Mouse (Mus musculus) midbrain, embryonic 16.5 days (tissue): ENCODE measurements at regions not wholly inside any gene's neighbourhood (a gene's known extent, or its start where the extent isn't known, plus 50 kb on each side); places are given as distances from the start of the nearest gene placed in this dataset.

Experiments
- ATAC-seq: fragments of 200-750 bp; cut with Nextera tagmentation; 2 replicates; pipeline ENCODE4 v1.8.0; 2017; ENCODE audit warnings: moderate TSS enrichment
- H3K27ac ChIP-seq: fragments of 300-500 bp; sonication (generic); 2 replicates; pipeline ENCODE4 v1.5.1; 2014; ENCODE audit warnings: mild to moderate bottlenecking, low read length, mixed read lengths
- H3K27me3 ChIP-seq: fragments of 300-500 bp; sonication (generic); 2 replicates; pipeline ENCODE4 v1.6.1; 2014; ENCODE audit warnings: low read depth, low read length, mixed read lengths; ENCODE audit not compliant: control insufficient read depth, insufficient read depth
- H3K36me3 ChIP-seq: fragments of 300-500 bp; sonication (generic); 2 replicates; pipeline ENCODE4 v1.6.1; 2014; ENCODE audit warnings: mild to moderate bottlenecking, low read length, moderate library complexity, mixed read lengths; ENCODE audit not compliant: control insufficient read depth, insufficient read depth
- H3K4me1 ChIP-seq: fragments of 300-500 bp; sonication (generic); 2 replicates; pipeline ENCODE4 v1.6.1; 2014; ENCODE audit warnings: mild to moderate bottlenecking, low read length, mixed read lengths; ENCODE audit not compliant: control insufficient read depth, insufficient read depth
- H3K4me2 ChIP-seq: fragments of 300-500 bp; sonication (generic); 2 replicates; pipeline ENCODE4 v1.6.1; 2014; ENCODE audit warnings: mild to moderate bottlenecking, low read length, mixed read lengths
- H3K4me3 ChIP-seq: fragments of 300-500 bp; sonication (generic); 2 replicates; pipeline ENCODE4 v1.5.1; 2014; ENCODE audit warnings: low read depth, mild to moderate bottlenecking, low read length, moderate library complexity, mixed read lengths
- H3K9ac ChIP-seq: fragments of 300-500 bp; sonication (generic); 2 replicates; pipeline ENCODE4 v1.6.1; 2014; ENCODE audit warnings: low read depth, low read length, mixed read lengths
- H3K9me3 ChIP-seq: fragments of 300-500 bp; sonication (generic); replicated peaks from 2 replicates; pipeline ENCODE4 v1.6.1; 2014; ENCODE audit warnings: mild to moderate bottlenecking, low read length, mixed read lengths; ENCODE audit not compliant: control insufficient read depth, poor library complexity, severe bottlenecking
- WGBS: fragments of 180-500 bp; shearing (Covaris S2); extraction: QIAGEN DNeasy Blood & Tissue Kit; methylation state at CpG from one replicate; pipeline ENCODE4 v1.1.7; 2014; 5-methylcytosine and 5-hydroxymethylcytosine counted together

GRCm38 (mm10) chr10:98212876-98213587, 486.5 kb upstream of the C030005K15Rik start:
- Histone ChIP-seq H3K27ac (no peak overlapping the region), H3K9ac (no peak overlapping the region), H3K4me3 (no peak overlapping the region), H3K4me1 (no peaks in the 10 kb centered on the region), H3K9me3 (no peaks in the 10 kb centered on the region), H3K27me3 (no peaks in the 10 kb centered on the region), H3K4me2 (no peak overlapping the region), H3K36me3 (no peaks in the 10 kb centered on the region)
- 83% methylated on average over 7 of the region's 7 CpGs for WGBS
- ATAC-seq: no peak

GRCm38 (mm10) chr10:98231017-98231416, 504.5 kb upstream of the C030005K15Rik start:
- Histone ChIP-seq H3K27ac (no peak overlapping the region), H3K9me3 (no peaks in the 10 kb centered on the region), H3K4me1 (no peaks in the 10 kb centered on the region), H3K9ac (no peak overlapping the region), H3K36me3 (no peaks in the 10 kb centered on the region), H3K4me2 (no peak overlapping the region), H3K4me3 (no peak overlapping the region), H3K27me3 (no peaks in the 10 kb centered on the region)
- WGBS: 91% methylated on average over 5 of the region's 5 CpGs
- ATAC-seq: no peak

- no peak for ATAC-seq
- no peaks in the 10 kb centered on the region for H3K4me1 ChIP-seq
- no peaks in the 10 kb centered on the region for H3K9me3 ChIP-seq
- no peak overlapping the region for H3K27ac ChIP-seq
- no peak overlapping the region for H3K4me2 ChIP-seq
- no peak overlapping the region for H3K4me3 ChIP-seq
- 76% methylated on average over 4 of the region's 4 CpGs for WGBS
- no peaks in the 10 kb centered on the region for H3K36me3 ChIP-seq
- H3K9ac ChIP-seq: no peak overlapping the region
- no peaks in the 10 kb centered on the region for H3K27me3 ChIP-seq
Measured at GRCm38 (mm10) chr10:98231705-98232235, 505.2 kb upstream of the C030005K15Rik start.

- H3K36me3 ChIP-seq: no peaks in the 10 kb centered on the region
- H3K4me1 ChIP-seq: no peaks in the 10 kb centered on the region
- H3K9me3 ChIP-seq: no peaks in the 10 kb centered on the region
- 94% methylated on average over 1 of the region's 1 CpGs for WGBS
- H3K27me3 ChIP-seq: no peaks in the 10 kb centered on the region
- no peak overlapping the region for H3K4me2 ChIP-seq
- H3K27ac ChIP-seq: no peak overlapping the region
- H3K9ac ChIP-seq: no peak overlapping the region
- no peak for ATAC-seq
- no peak overlapping the region for H3K4me3 ChIP-seq
Measured at GRCm38 (mm10) chr10:98248311-98248710, 521.8 kb upstream of the C030005K15Rik start.

- Histone ChIP-seq H3K4me2 (no peak overlapping the region), H3K4me3 (no peak overlapping the region), H3K27ac (no peak overlapping the region), H3K9me3 (0 out of 2 replicates have a peak, but pooled peaks cover 5% of the 10 kb centered on the region), H3K36me3 (no peaks in the 10 kb centered on the region), H3K4me1 (no peaks in the 10 kb centered on the region), H3K27me3 (no peaks in the 10 kb centered on the region), H3K9ac (no peak overlapping the region)
- no peak for ATAC-seq
- WGBS: 79% methylated on average over 4 of the region's 4 CpGs
Measured at GRCm38 (mm10) chr10:98257980-98258707, 531.6 kb upstream of the C030005K15Rik start.

GRCm38 (mm10) chr10:98259283-98259682, 532.7 kb upstream of the C030005K15Rik start:
- H3K9ac ChIP-seq: no peak overlapping the region
- no peaks in the 10 kb centered on the region for H3K4me1 ChIP-seq
- ATAC-seq: no peak
- H3K4me2 ChIP-seq: no peak overlapping the region
- no peaks in the 10 kb centered on the region for H3K36me3 ChIP-seq
- 0 out of 2 replicates have a peak, but pooled peaks cover 5% of the 10 kb centered on the region for H3K9me3 ChIP-seq
- no peaks in the 10 kb centered on the region for H3K27me3 ChIP-seq
- 78% methylated on average over 4 of the region's 4 CpGs for WGBS
- H3K27ac ChIP-seq: no peak overlapping the region
- H3K4me3 ChIP-seq: no peak overlapping the region

- 91% methylated on average over 3 of the region's 3 CpGs for WGBS
- Histone ChIP-seq H3K4me3 (no peak overlapping the region), H3K27ac (no peak overlapping the region), H3K4me2 (no peak overlapping the region), H3K27me3 (no peaks in the 10 kb centered on the region), H3K9ac (no peak overlapping the region), H3K9me3 (no peaks in the 10 kb centered on the region), H3K4me1 (no peaks in the 10 kb centered on the region), H3K36me3 (no peaks in the 10 kb centered on the region)
- ATAC-seq: no peak
Measured at GRCm38 (mm10) chr10:98268511-98268910, 542.0 kb upstream of the C030005K15Rik start.

GRCm38 (mm10) chr10:98291617-98292016, 565.1 kb upstream of the C030005K15Rik start:
- H3K4me2 ChIP-seq: no peak overlapping the region
- H3K4me3 ChIP-seq: no peak overlapping the region
- H3K27me3 ChIP-seq: no peaks in the 10 kb centered on the region
- 79% methylated on average over 4 of the region's 4 CpGs for WGBS
- H3K4me1 ChIP-seq: no peaks in the 10 kb centered on the region
- no peak overlapping the region for H3K9ac ChIP-seq
- no peak overlapping the region for H3K27ac ChIP-seq
- no peak for ATAC-seq
- H3K36me3 ChIP-seq: no peaks in the 10 kb centered on the region
- no peaks in the 10 kb centered on the region for H3K9me3 ChIP-seq

- Histone ChIP-seq H3K27ac (no peak overlapping the region), H3K9me3 (no peaks in the 10 kb centered on the region), H3K4me1 (no peaks in the 10 kb centered on the region), H3K36me3 (no peaks in the 10 kb centered on the region), H3K27me3 (no peaks in the 10 kb centered on the region), H3K4me2 (no peak overlapping the region), H3K4me3 (no peak overlapping the region), H3K9ac (no peak overlapping the region)
- whole genome bisulfite sequencing: 82% methylated on average over 2 of the region's 2 CpGs
- no peak for ATAC-seq
Measured at GRCm38 (mm10) chr10:98292140-98292539, 565.6 kb upstream of the C030005K15Rik start.
